Mouse (Mus musculus) cortical plate, adult 2 months (tissue): ENCODE results near the gene Smagp.

ENCODE experiments used
- CTCF ChIP-seq: fragments of 200-500 bp; IDR thresholded peaks from 2 replicates; pipeline ENCODE4 v1.5.1; 2011; ENCODE audit warnings: mild to moderate bottlenecking, control low read depth, low read length; ENCODE audit not compliant: insufficient read depth; ENCODE audit errors: extremely low read depth
- POLR2A ChIP-seq: fragments of 200-500 bp; IDR thresholded peaks from 2 replicates; pipeline ENCODE4 v1.6.1; 2011; ENCODE audit warnings: mild to moderate bottlenecking, low read length, control low read depth; ENCODE audit not compliant: insufficient read depth; ENCODE audit errors: extremely low read depth

DNA sequence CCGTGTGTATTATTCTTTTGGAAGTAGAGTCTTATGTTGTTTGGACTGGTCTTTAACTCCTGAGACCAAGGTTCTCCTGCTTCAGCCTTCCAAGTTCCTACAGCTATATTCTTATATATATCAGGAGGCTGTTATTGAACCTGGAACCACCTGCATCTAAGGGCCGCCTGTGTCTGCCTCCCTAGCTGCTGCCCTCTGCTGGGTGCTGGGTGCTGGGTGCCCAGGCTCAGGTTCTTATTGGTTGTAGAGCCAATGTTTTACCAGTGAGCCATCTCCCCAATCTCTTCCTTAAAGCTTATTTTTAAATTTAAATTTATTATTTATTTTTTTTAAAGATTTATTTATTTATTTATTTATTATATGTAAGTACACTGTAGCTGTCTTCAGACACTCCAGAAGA is 24.3 kb downstream of the Smagp start:
- TF ChIP-seq CTCF = no peak
- no peak for TF ChIP-seq POLR2A
